Mouse (Mus musculus) stomach, embryonic 14.5 days (tissue): ENCODE results near the gene Zfp369. TPM values are rescaled to one million over a fixed set of nuclear protein-coding genes. Genes with fewer than 3 reads are reported as not detected.

Experiments
- ATAC-seq: fragments of 200-750 bp; cut with Nextera tagmentation; 2 replicates; pipeline ENCODE4 v1.8.0; 2017; ENCODE audit warnings: low read depth, moderate TSS enrichment; ENCODE audit not compliant: insufficient number of reproducible peaks, insufficient read depth, low FRiP score
- H3K27ac ChIP-seq: fragments of 300-500 bp; sonication (generic); 2 replicates; pipeline ENCODE4 v1.5.1; 2014; ENCODE audit warnings: mild to moderate bottlenecking, low read length, moderate library complexity, mixed read lengths
- H3K27me3 ChIP-seq: fragments of 300-500 bp; sonication (generic); 2 replicates; pipeline ENCODE4 v1.6.1; 2014; ENCODE audit warnings: low read length, control low read depth, mixed read lengths; ENCODE audit not compliant: control insufficient read depth, insufficient read depth
- H3K36me3 ChIP-seq: fragments of 300-500 bp; sonication (generic); 2 replicates; pipeline ENCODE4 v1.6.1; 2014; ENCODE audit warnings: mild to moderate bottlenecking, control low read depth, low read length, moderate library complexity, mixed read lengths; ENCODE audit not compliant: control insufficient read depth, insufficient read depth
- H3K4me1 ChIP-seq: fragments of 300-500 bp; sonication (generic); 2 replicates; pipeline ENCODE4 v1.6.1; 2014; ENCODE audit warnings: low read length, control low read depth, mixed read lengths; ENCODE audit not compliant: control insufficient read depth, insufficient read depth
- H3K4me2 ChIP-seq: fragments of 300-500 bp; sonication (generic); replicated peaks from 2 replicates; pipeline ENCODE4 v1.6.1; 2014; ENCODE audit warnings: low read depth, low read length, control low read depth
- H3K4me3 ChIP-seq: fragments of 300-500 bp; sonication (generic); 2 replicates; pipeline ENCODE4 v1.5.1; 2014; ENCODE audit warnings: low read depth, low read length, control low read depth
- H3K9ac ChIP-seq: fragments of 300-500 bp; sonication (generic); replicated peaks from 2 replicates; pipeline ENCODE4 v1.6.1; 2014; ENCODE audit warnings: low read depth, mild to moderate bottlenecking, control low read depth, low read length, moderate library complexity, mixed read lengths
- H3K9me3 ChIP-seq: fragments of 300-500 bp; sonication (generic); 2 replicates; pipeline ENCODE4 v1.6.1; 2016; ENCODE audit warnings: low read depth, low read length, control low read depth; ENCODE audit not compliant: control insufficient read depth
- WGBS: fragments of 180-500 bp; shearing (Covaris S2); extraction: QIAGEN DNeasy Blood & Tissue Kit; methylation state at CpG from one replicate; pipeline ENCODE4 v1.1.7; 2014; 5-methylcytosine and 5-hydroxymethylcytosine counted together
- polyA plus RNA-seq: library from polyadenylated mRNA; unstranded; fragments of >200 nt; fragmentation: Nextera tagmentation; extraction: Ambion mirVana; gene quantifications from 2 replicates; pipeline ENCODE4 v1.2.1, GENCODE M21; 2014

The Zfp369 gene
- 22.0 and 23.3 TPM in 2 replicates for polyA plus RNA-seq

GRCm38 (mm10) chr13:65278383-65279341, at the start of gene Zfp369:
TSS of gene Zfp369 (plus strand) at chr13:65278814.
- Histone ChIP-seq H3K27ac (peak within 1 kb of the TSS; percentile 70), H3K27me3 (no peaks in the 10 kb centered on the region), H3K4me3 (peak within 1 kb of the TSS; percentile 64), H3K9ac (peak within 1 kb of the TSS; percentile 68), H3K36me3 (no peaks in the 10 kb centered on the region), H3K4me2 (peak within 1 kb of the TSS; percentile 60), H3K9me3 (peaks cover 4% of the 10 kb centered on the region; the same call in 1 of the 2 replicates), H3K4me1 (no peaks in the 10 kb centered on the region)
- ATAC-seq = peak; percentile 98
- WGBS = under 1% methylated on average over 50 of the region's 50 CpGs

- ATAC-seq = no peak
- H3K27ac ChIP-seq = no peak overlapping the region
- no peaks in the 10 kb centered on the region for H3K9me3 ChIP-seq
- H3K4me1 ChIP-seq = peaks cover 2% of the 10 kb centered on the region; the same call in 1 of the 2 replicates
- H3K27me3 ChIP-seq = no peaks in the 10 kb centered on the region
- no peak overlapping the region for H3K4me2 ChIP-seq
- H3K4me3 ChIP-seq = no peak overlapping the region
- no peak overlapping the region for H3K9ac ChIP-seq
- WGBS = 73% methylated on average over 9 of the region's 9 CpGs
- no peaks in the 10 kb centered on the region for H3K36me3 ChIP-seq
These were observed 41.4 kb upstream of the Zfp369 start for GRCm38 (mm10) chr13:65237211-65237610.

GRCm38 (mm10) chr13:65240509-65241098, 38.0 kb upstream of the Zfp369 start:
- peak overlapping the region; percentile 61; the same call in 1 of the 2 replicates for H3K9ac ChIP-seq
- no peaks in the 10 kb centered on the region for H3K36me3 ChIP-seq
- under 1% methylated on average over 28 of the region's 28 CpGs for WGBS
- H3K4me2 ChIP-seq = peak overlapping the region; percentile 99
- H3K9me3 ChIP-seq = peaks cover 5% of the 10 kb centered on the region; the same call in 1 of the 2 replicates
- peaks cover 6% of the 10 kb centered on the region; the same call in 1 of the 2 replicates for H3K4me1 ChIP-seq
- peak; percentile 89 for ATAC-seq
- H3K27me3 ChIP-seq = no peaks in the 10 kb centered on the region
- H3K4me3 ChIP-seq = peak overlapping the region; percentile 75
- H3K27ac ChIP-seq = peak overlapping the region; percentile 87

- H3K27me3 ChIP-seq = no peaks in the 10 kb centered on the region
- under 1% methylated on average over 45 of the region's 45 CpGs for WGBS
- no peaks in the 10 kb centered on the region for H3K36me3 ChIP-seq
- H3K9ac ChIP-seq = peak overlapping the region; percentile 61
- ATAC-seq = peak; percentile 85
- H3K4me1 ChIP-seq = peaks cover 6% of the 10 kb centered on the region; the same call in 1 of the 2 replicates
- H3K4me3 ChIP-seq = peak overlapping the region; percentile 75
- peak overlapping the region; percentile 99 for H3K4me2 ChIP-seq
- H3K9me3 ChIP-seq = peaks cover 10% of the 10 kb centered on the region; the same call in 1 of the 2 replicates
- H3K27ac ChIP-seq = peak overlapping the region; percentile 87
These were observed 37.5 kb upstream of the Zfp369 start for GRCm38 (mm10) chr13:65241099-65241626.

GRCm38 (mm10) chr13:65241627-65242318, 36.8 kb upstream of the Zfp369 start:
- ATAC-seq = peak; percentile 19
- H3K9me3 ChIP-seq = peaks cover 11% of the 10 kb centered on the region; the same call in 1 of the 2 replicates
- peak overlapping the region; percentile 75 for H3K4me3 ChIP-seq
- H3K27me3 ChIP-seq = no peaks in the 10 kb centered on the region
- peak overlapping the region; percentile 87 for H3K27ac ChIP-seq
- no peaks in the 10 kb centered on the region for H3K36me3 ChIP-seq
- H3K9ac ChIP-seq = peak overlapping the region; percentile 61
- 3% methylated on average over 50 of the region's 51 CpGs for WGBS
- H3K4me2 ChIP-seq = peak overlapping the region; percentile 99
- peaks cover 6% of the 10 kb centered on the region; the same call in 1 of the 2 replicates for H3K4me1 ChIP-seq

GRCm38 (mm10) chr13:65242319-65242787, 36.3 kb upstream of the Zfp369 start:
- 26% methylated on average over 27 of the region's 27 CpGs for WGBS
- H3K9ac ChIP-seq = no peak overlapping the region; the same call in 1 of the 2 replicates
- peak overlapping the region; percentile 75 for H3K4me3 ChIP-seq

GRCm38 (mm10) chr13:65243273-65243672, 35.3 kb upstream of the Zfp369 start:
- Histone ChIP-seq H3K4me3 (no peak overlapping the region), H3K4me1 (peaks cover 6% of the 10 kb centered on the region; the same call in 1 of the 2 replicates), H3K4me2 (no peak overlapping the region), H3K27me3 (no peaks in the 10 kb centered on the region), H3K9ac (no peak overlapping the region), H3K36me3 (no peaks in the 10 kb centered on the region), H3K27ac (no peak overlapping the region), H3K9me3 (peaks cover 11% of the 10 kb centered on the region; the same call in 1 of the 2 replicates)
- WGBS = 93% methylated on average over 4 of the region's 4 CpGs
- no peak for ATAC-seq

More at GRCm38 (mm10) chr13:65242319-65242787, 36.3 kb upstream of the Zfp369 start:
- Histone ChIP-seq H3K27me3 (no peaks in the 10 kb centered on the region), H3K4me2 (peak overlapping the region; percentile 99), H3K36me3 (no peaks in the 10 kb centered on the region), H3K9me3 (peaks cover 11% of the 10 kb centered on the region; the same call in 1 of the 2 replicates), H3K27ac (no peak overlapping the region), H3K4me1 (peaks cover 6% of the 10 kb centered on the region; the same call in 1 of the 2 replicates)
- no peak for ATAC-seq
